Mouse (Mus musculus) brown adipose tissue, adult 24 weeks (tissue): ENCODE data around the gene Rhox8. TPM values are rescaled to one million over a fixed set of nuclear protein-coding genes. Genes with fewer than 3 reads are reported as not detected.
"Not testable (repeated sequence)": the region's sequence is repeated elsewhere in the genome, so short reads cannot be mapped to it uniquely, and the experiment has no call there.

Experiments used
- H3K27ac ChIP-seq: fragments of 200-500 bp; replicated peaks from 2 replicates; pipeline ENCODE4 v1.5.1; 2012; ENCODE audit warnings: low read depth, mild to moderate bottlenecking, low read length
- H3K4me1 ChIP-seq: fragments of 200-500 bp; 2 replicates; pipeline ENCODE4 v1.6.1; 2012; ENCODE audit warnings: low read length, mixed read lengths; ENCODE audit not compliant: control insufficient read depth, insufficient read depth, insufficient read length
- H3K4me3 ChIP-seq: fragments of 200-500 bp; 2 replicates; pipeline ENCODE4 v1.5.1; 2012; ENCODE audit warnings: low read depth, mild to moderate bottlenecking, low read length, moderate library complexity; ENCODE audit not compliant: insufficient read depth
- polyA plus RNA-seq: library from polyadenylated mRNA; stranded (reverse); fragments of >200 nt; gene quantifications from 2 replicates; pipeline ENCODE4 v1.2.4, GENCODE M21; 2012; ENCODE audit not compliant: missing spikeins, insufficient read depth, insufficient read length

Gene Rhox8
- polyA plus RNA-seq = not detected in 2 replicates

GRCm38 (mm10) chrX:37878844-37879243 lies at the start of gene Rhox8:
TSS of gene Rhox8 (minus strand) at chrX:37878944.
- Histone ChIP-seq H3K4me3 (no peak within 1 kb of the TSS), H3K4me1 (no peaks in the 10 kb centered on the region), H3K27ac (no peak within 1 kb of the TSS)

DNA sequence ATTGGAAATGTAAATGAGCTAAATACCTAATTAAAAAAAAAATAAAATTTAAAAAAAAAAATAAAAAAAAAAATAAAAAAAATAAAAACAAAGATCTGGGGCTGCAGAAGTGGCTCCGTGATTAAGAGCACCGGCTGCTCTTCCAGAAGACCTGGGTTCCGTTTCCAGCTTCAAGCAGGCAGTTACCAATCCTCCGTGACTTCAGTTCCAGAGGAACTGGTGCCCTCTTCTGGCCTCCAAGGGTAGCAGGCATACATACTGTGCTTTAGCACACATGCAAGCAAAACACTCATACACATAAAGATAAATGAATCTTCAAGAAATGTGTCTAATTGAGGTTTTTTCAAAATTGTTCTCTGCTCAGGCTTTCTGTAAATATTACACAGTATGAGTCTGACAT lies 37.6 kb upstream of the Rhox8 start:
- no peak overlapping the region for H3K4me3 ChIP-seq
- no peak overlapping the region for H3K27ac ChIP-seq
- H3K4me1 ChIP-seq = no peaks in the 10 kb centered on the region

DNA sequence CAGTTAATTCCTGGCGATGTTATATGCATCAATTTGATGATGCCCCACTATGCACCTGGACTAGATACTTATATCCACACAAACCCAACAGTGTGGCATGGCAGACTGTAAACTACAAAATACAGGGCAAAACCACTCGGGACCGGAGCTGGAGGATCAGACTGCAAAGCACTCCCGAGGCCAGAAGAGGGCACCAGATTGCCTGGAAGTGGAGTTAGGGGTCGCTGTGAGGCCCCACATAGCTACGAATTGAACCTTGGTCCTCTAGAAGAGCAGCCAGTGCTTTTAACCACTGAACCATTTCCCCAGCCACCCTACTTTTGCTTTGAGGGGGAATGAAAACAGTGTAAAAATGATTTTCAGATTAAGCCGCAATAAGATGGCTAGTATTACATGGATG lies 29.8 kb upstream of the Rhox8 start:
- Histone ChIP-seq H3K4me1 (no peaks in the 10 kb centered on the region), H3K4me3 (no peak overlapping the region), H3K27ac (no peak overlapping the region)

DNA sequence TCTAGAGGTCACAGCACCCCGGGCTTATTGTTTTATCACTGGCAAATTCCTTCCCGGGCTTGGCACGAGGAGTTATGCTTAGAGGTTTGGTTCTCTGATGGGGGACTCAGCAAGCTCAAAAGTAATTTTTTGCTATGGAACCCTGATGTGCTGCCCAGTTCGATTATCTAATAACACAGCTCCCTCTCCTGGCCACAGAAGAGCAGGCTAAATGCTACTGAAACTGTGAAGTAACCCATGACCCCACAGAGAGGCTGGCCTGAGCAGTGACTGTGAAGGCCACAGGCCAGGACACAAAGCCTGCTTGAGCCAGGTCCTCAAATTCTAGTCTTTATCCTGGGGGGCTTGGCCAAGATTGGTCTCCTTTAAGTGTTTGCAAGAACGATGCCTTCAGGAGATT lies 25.0 kb upstream of the Rhox8 start:
- no peak overlapping the region for H3K4me3 ChIP-seq
- no peaks in the 10 kb centered on the region for H3K4me1 ChIP-seq
- H3K27ac ChIP-seq = no peak overlapping the region

GRCm38 (mm10) chrX:37901670-37902069 lies 22.9 kb upstream of the Rhox8 start, which contains the start of gene Rhox9:
TSS of gene Rhox9 (minus strand) at chrX:37901770.
- H3K4me3 ChIP-seq, H3K4me1 ChIP-seq, H3K27ac ChIP-seq: not testable (repeated sequence)

DNA sequence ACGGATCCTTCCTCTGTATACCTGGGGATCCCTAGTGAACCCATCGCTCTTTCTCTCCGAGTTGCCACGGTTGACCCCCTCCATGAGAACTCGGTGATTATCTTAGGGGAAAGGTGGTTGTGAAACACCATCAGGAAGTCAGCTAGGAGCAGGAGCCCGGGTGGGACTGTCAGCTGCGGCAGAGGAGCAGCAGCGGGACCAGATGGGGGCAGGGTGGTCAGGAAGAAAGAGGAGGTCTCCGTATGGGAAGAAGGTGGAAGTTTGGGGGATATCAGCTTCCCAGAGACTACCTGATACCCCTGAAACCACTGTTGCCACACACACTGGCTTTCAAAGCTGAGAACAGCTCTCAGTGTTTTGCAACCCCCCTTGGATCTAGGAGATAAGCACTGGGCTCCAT lies 18.4 kb upstream of the Rhox8 start, which contains the start of gene Rhox7b:
Gene Rhox7b, minus strand, starts transcription at position 101 of the 400 bp plus-strand sequence.
- not testable (repeated sequence) for H3K4me1 ChIP-seq, H3K4me3 ChIP-seq, H3K27ac ChIP-seq

DNA sequence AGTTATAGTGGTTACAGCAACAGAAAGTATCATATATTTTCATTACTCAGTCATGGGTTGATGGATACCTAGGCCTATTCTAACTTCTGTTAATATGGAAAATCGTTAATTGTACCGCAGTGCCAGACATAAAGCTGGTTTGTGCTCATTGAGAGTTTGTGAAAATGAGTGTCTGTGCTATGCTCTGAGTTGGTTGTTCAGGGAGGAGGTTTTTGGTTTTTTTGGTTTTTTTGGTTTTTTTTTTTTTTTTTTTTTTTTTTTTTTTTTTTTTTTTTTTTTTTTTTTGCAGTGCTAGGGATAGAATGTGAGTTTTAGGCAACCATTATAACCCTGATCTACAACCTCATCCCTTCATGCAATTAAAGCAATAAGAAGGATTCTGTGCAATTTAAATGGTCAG lies 7.1 kb downstream of the Rhox8 start:
- no peak overlapping the region for H3K27ac ChIP-seq
- no peak overlapping the region for H3K4me3 ChIP-seq

GRCm38 (mm10) chrX:37831386-37831785 lies 47.4 kb downstream of the Rhox8 start, which contains the start of gene Rhox7a:
TSS of gene Rhox7a (plus strand) at chrX:37831686.
- H3K27ac ChIP-seq, H3K4me3 ChIP-seq, H3K4me1 ChIP-seq: not testable (repeated sequence)

More for the DNA sequence above, 7.1 kb downstream of the Rhox8 start:
- no peaks in the 10 kb centered on the region for H3K4me1 ChIP-seq

GRCm38 (mm10) chrX:37826610-37827009 lies 52.1 kb downstream of the Rhox8 start, which contains the start of gene Rhox6:
TSS of gene Rhox6 (plus strand) at chrX:37826910.
- H3K4me3 ChIP-seq, H3K4me1 ChIP-seq, H3K27ac ChIP-seq: not testable (repeated sequence)

Other genes starting within 250 kb of the Rhox8 start
- not detected in 2 replicates for gene Rhox2g, start 235.5 kb downstream of the Rhox8 start, polyA plus RNA-seq
- not detected in 2 replicates for gene Rhox4g, start 227.6 kb downstream of the Rhox8 start, polyA plus RNA-seq
- not detected in 2 replicates for gene Rhox3h, start 210.2 kb downstream of the Rhox8 start, polyA plus RNA-seq
- not detected in 2 replicates for gene Rhox2h, start 205.7 kb downstream of the Rhox8 start, polyA plus RNA-seq
- gene Rhox5, start 74.1 kb downstream of the Rhox8 start, polyA plus RNA-seq = not detected in 2 replicates
- not detected in 2 replicates for gene Rhox6, start 52.0 kb downstream of the Rhox8 start, polyA plus RNA-seq
- gene Rhox7a, start 47.3 kb downstream of the Rhox8 start, polyA plus RNA-seq = not detected in 2 replicates
- gene Rhox7b, start 18.3 kb upstream of the Rhox8 start, polyA plus RNA-seq = not detected in 2 replicates
- not detected in 2 replicates for gene Rhox9, start 22.8 kb upstream of the Rhox8 start, polyA plus RNA-seq
- not detected in 2 replicates for gene Btg1-ps1, start 139.9 kb upstream of the Rhox8 start, polyA plus RNA-seq
- gene Btg1-ps2, start 164.2 kb upstream of the Rhox8 start, polyA plus RNA-seq = not detected in 2 replicates
- gene Rhox10, start 187.5 kb upstream of the Rhox8 start, polyA plus RNA-seq = not detected in 2 replicates
- not detected in 2 replicates for gene Rhox11, start 206.2 kb upstream of the Rhox8 start, polyA plus RNA-seq
- gene Rhox12, start 232.0 kb upstream of the Rhox8 start, polyA plus RNA-seq = not detected in 2 replicates
- gene Rhox13, start 242.3 kb upstream of the Rhox8 start, polyA plus RNA-seq = not detected in 2 replicates